Mouse (Mus musculus): Measurements from ENCODE around the gene Pagr1a. TPM values are rescaled to one million over a fixed set of nuclear protein-coding genes. Genes with fewer than 3 reads are reported as not detected.

The Pagr1a gene
- polyA plus RNA-seq (2015; fragmentation: Nextera tagmentation; extraction: Ambion mirVana): 19.4 and 25.0 TPM in 2 replicates

DNA sequence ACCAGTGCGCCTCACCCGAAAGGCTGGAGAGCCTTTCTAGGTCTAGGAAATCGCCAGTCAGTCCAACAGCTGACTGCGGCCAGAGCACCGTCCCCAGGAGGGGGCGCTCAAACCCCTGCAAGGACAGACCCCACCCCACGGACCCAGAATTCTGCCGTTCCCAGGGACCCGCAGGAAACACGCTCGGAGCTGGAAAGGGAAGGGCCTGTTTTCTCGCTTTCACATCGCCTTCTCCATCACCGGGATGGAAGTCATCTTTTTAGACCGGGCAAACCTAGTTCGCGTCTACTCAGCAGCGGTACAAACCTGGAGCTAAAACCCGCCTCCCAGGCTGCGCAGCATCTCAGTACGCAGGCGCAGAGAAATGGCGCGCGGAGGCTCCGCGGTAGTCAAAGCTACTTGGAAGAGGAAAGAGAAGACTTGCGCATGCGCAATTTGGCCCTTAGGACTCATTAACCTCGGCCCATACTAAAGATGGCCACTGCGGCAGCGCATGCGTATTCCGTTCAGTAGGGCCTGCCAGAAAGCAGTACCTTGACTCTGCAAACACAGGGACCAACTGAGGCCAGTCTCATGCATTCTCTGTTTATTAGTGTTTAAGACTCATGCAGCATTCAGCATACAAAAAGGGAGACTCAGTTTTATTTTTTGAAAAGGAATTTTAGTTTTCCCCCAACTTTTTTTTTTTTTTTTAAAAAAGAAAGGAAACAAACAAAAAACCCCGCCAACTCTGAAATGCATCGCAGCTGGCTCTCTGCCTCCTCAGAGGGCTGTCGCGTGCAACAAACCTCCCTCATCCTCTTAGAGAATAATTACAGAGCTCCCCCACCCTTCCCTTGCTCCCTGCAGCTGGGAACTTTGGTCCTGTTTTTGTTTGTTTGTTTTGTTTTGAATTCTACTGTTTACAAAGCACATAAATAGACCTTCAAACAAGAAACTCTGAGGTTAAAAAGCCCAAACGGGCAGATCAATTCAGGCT is at the start of gene Pagr1a:
TSS of gene Pagr1a (minus strand) at position 382 of the 979 bp plus-strand sequence.
- peak within 1 kb of the TSS; percentile 95 for H3K27ac ChIP-seq
- peak; percentile 76 for ATAC-seq (replicated peaks; ENCODE audit: low FRiP score, low read depth)
- peak within 1 kb of the TSS; percentile 82 for H3K9ac ChIP-seq (ENCODE audit: low read depth, low read length)
- peak within 1 kb of the TSS; percentile 68 for H3K4me3 ChIP-seq (replicated peaks; ENCODE audit: low read depth, low read length)
- no peaks in the 10 kb centered on the region for H3K27me3 ChIP-seq (ENCODE audit: insufficient read depth, low read length)
- TF ChIP-seq CTCF (IDR thresholded peaks at IDR 0.05; ENCODE audit: low read depth): peak; percentile 88
- H3K4me1 ChIP-seq (replicated peaks; ENCODE audit: insufficient read depth, low read length): peaks cover 41% of the 10 kb centered on the region
- WGBS: 2% methylated on average over 39 of the region's 39 CpGs
- H3K4me2 ChIP-seq (ENCODE audit: low read length): peak within 1 kb of the TSS; percentile 79
- peak; percentile 100 for DNase-seq (ENCODE audit: low spot score)
- 0 out of 2 replicates have a peak, but pooled peaks cover 7% of the 10 kb centered on the region for H3K36me3 ChIP-seq (ENCODE audit: insufficient read depth, low read length)
- no peaks in the 10 kb centered on the region for H3K9me3 ChIP-seq (replicated peaks; ENCODE audit: low read length)

DNA sequence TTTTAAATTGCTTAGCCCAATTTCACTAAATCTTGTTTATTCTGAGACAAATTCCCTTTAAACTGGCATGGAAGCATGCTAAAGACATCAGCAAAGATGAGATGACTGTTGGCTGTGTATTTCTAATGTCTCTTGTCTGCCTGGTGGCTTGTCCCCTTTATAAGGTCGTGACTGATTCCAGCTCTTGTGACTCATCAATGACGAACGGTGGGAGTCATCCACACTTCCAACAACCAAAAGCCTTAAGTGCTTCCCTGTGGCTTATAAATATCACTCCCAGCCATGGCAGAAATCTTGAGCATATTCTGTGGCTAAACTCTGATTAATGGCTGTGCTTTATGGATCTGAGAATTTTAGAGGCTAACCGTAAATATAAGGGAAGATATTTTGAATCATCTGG is 49.2 kb upstream of the Pagr1a start:
- no peak overlapping the region for H3K4me3 ChIP-seq (replicated peaks; ENCODE audit: low read depth, low read length)
- no peak overlapping the region for H3K27ac ChIP-seq
- no peak for ATAC-seq (replicated peaks; ENCODE audit: low FRiP score, low read depth)
- H3K9ac ChIP-seq (ENCODE audit: low read depth, low read length): no peak overlapping the region
- H3K9me3 ChIP-seq (replicated peaks; ENCODE audit: low read length): no peaks in the 10 kb centered on the region
- WGBS: 57% methylated on average over 4 of the region's 4 CpGs
- no peaks in the 10 kb centered on the region for H3K36me3 ChIP-seq (ENCODE audit: insufficient read depth, low read length)
- H3K4me1 ChIP-seq (replicated peaks; ENCODE audit: insufficient read depth, low read length): 0 out of 2 replicates have a peak, but pooled peaks cover 11% of the 10 kb centered on the region
- TF ChIP-seq CTCF (IDR thresholded peaks at IDR 0.05; ENCODE audit: low read depth): no peak
- DNase-seq (ENCODE audit: low spot score): no peak
- H3K4me2 ChIP-seq (ENCODE audit: low read length): no peak overlapping the region
- no peaks in the 10 kb centered on the region for H3K27me3 ChIP-seq (ENCODE audit: insufficient read depth, low read length)

DNA sequence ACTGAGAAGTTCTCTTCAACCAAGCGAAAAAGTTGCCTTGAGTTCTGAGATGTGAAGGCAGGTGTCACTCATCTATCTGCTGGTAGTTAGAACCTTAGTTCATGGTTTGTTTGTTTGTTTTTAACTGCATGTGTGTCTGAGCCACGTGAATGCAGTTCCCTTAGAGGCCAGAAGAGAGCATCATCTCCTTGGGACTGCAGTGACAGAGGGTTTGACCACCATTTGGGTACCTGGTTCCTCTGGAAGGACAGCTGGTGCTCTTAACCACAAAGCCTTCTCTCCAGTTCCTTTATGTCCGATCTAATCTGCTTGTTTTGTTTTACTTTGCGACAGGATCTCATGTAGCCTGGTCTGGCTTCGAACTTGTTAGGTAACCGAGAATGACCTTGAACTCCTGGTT is 48.4 kb upstream of the Pagr1a start:
- ATAC-seq (replicated peaks; ENCODE audit: low FRiP score, low read depth): no peak
- DNase-seq (ENCODE audit: low spot score): no peak
- whole genome bisulfite sequencing: 89% methylated on average over 6 of the region's 6 CpGs
- Histone ChIP-seq H3K9ac (ENCODE audit: low read depth, low read length) (no peak overlapping the region), H3K4me1 (replicated peaks; ENCODE audit: insufficient read depth, low read length) (0 out of 2 replicates have a peak, but pooled peaks cover 4% of the 10 kb centered on the region), H3K27ac (no peak overlapping the region), H3K27me3 (ENCODE audit: insufficient read depth, low read length) (no peaks in the 10 kb centered on the region), H3K4me3 (replicated peaks; ENCODE audit: low read depth, low read length) (no peak overlapping the region), H3K4me2 (ENCODE audit: low read length) (no peak overlapping the region), H3K36me3 (ENCODE audit: insufficient read depth, low read length) (no peaks in the 10 kb centered on the region), H3K9me3 (replicated peaks; ENCODE audit: low read length) (no peaks in the 10 kb centered on the region)
- TF ChIP-seq CTCF (IDR thresholded peaks at IDR 0.05; ENCODE audit: low read depth): no peak

GRCm38 (mm10) chr7:127055026-127055585 is 38.0 kb upstream of the Pagr1a start:
- Histone ChIP-seq H3K27me3 (ENCODE audit: insufficient read depth, low read length) (no peaks in the 10 kb centered on the region), H3K27ac (no peak overlapping the region), H3K4me3 (replicated peaks; ENCODE audit: low read depth, low read length) (no peak overlapping the region), H3K4me2 (ENCODE audit: low read length) (no peak overlapping the region), H3K9me3 (replicated peaks; ENCODE audit: low read length) (no peaks in the 10 kb centered on the region), H3K36me3 (ENCODE audit: insufficient read depth, low read length) (no peaks in the 10 kb centered on the region), H3K4me1 (replicated peaks; ENCODE audit: insufficient read depth, low read length) (no peaks in the 10 kb centered on the region), H3K9ac (ENCODE audit: low read depth, low read length) (no peak overlapping the region)
- DNase-seq (ENCODE audit: low spot score): no peak
- WGBS: 73% methylated on average over 5 of the region's 5 CpGs
- TF ChIP-seq CTCF (IDR thresholded peaks at IDR 0.05; ENCODE audit: low read depth): peak; percentile 25; the same call in 1 of the 2 replicates
- no peak for ATAC-seq (replicated peaks; ENCODE audit: low FRiP score, low read depth)

GRCm38 (mm10) chr7:127041851-127042672 is 24.9 kb upstream of the Pagr1a start, which contains the start of gene Kif22:
TSS of gene Kif22 (minus strand) at chr7:127042471.
- peak within 1 kb of the TSS; percentile 73 for H3K9ac ChIP-seq (ENCODE audit: low read depth, low read length)
- no peaks in the 10 kb centered on the region for H3K36me3 ChIP-seq (ENCODE audit: insufficient read depth, low read length)
- ATAC-seq (replicated peaks; ENCODE audit: low FRiP score, low read depth) (peak; percentile 82), DNase-seq (ENCODE audit: low spot score) (peak; percentile 96)
- H3K27me3 ChIP-seq (ENCODE audit: insufficient read depth, low read length): no peaks in the 10 kb centered on the region
- under 1% methylated on average over 53 of the region's 53 CpGs for WGBS
- peak within 1 kb of the TSS; percentile 83 for H3K4me3 ChIP-seq (replicated peaks; ENCODE audit: low read depth, low read length)
- no peak for TF ChIP-seq CTCF (IDR thresholded peaks at IDR 0.05; ENCODE audit: low read depth)
- peak within 1 kb of the TSS; percentile 76 for H3K4me2 ChIP-seq (ENCODE audit: low read length)
- H3K4me1 ChIP-seq (replicated peaks; ENCODE audit: insufficient read depth, low read length): 0 out of 2 replicates have a peak, but pooled peaks cover 4% of the 10 kb centered on the region
- H3K9me3 ChIP-seq (replicated peaks; ENCODE audit: low read length): no peaks in the 10 kb centered on the region
- peak within 1 kb of the TSS; percentile 73 for H3K27ac ChIP-seq
